Mouse (Mus musculus): Measurements from ENCODE around the gene Trpm4.

Gene Trpm4

GRCm38 (mm10) chr7:45312686-45313453 is 20.7 kb downstream of the Trpm4 start:
- no peak for DNase-seq (ENCODE audit: low read depth, low spot score)

DNA sequence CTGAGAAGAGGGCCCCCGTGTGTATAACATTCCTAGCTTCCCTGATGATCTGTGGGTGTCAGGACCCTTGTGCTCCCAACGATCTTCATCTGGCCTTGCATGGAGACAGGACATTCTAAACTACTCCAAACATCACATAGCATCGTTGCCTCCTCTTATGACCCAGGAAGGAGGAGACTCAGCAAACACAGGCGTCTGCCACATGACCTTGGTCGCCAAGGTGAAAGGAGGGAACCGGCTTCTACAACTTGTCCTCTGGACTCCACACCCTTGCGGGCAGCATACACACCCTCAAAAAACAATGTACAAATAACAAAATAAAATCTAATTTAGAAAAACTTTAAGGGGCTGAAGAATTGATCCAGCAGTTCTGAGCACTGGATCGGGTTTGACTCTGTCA is 21.6 kb downstream of the Trpm4 start:
- no peak for DNase-seq (ENCODE audit: low read depth, low spot score)

DNA sequence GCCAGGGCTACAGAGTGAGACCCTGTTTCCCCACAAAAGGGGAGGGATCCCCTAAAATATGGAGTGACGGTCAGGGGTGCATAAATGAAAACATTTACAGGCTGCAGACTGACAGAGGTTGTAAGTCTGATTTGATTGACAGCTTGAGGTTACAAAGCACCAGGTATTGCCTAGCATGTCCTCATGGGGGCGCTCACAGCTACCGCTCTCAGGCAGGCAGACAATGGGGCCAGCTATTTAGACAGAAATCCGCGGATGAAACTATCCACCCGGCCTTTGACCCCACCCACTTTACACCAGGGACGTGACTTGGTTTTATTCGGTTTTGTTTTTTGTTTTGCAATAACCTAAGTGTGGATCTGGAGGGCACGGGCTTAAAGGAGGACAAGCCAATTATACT is 24.1 kb downstream of the Trpm4 start:
- DNase-seq (ENCODE audit: low read depth, low spot score): no peak

DNA sequence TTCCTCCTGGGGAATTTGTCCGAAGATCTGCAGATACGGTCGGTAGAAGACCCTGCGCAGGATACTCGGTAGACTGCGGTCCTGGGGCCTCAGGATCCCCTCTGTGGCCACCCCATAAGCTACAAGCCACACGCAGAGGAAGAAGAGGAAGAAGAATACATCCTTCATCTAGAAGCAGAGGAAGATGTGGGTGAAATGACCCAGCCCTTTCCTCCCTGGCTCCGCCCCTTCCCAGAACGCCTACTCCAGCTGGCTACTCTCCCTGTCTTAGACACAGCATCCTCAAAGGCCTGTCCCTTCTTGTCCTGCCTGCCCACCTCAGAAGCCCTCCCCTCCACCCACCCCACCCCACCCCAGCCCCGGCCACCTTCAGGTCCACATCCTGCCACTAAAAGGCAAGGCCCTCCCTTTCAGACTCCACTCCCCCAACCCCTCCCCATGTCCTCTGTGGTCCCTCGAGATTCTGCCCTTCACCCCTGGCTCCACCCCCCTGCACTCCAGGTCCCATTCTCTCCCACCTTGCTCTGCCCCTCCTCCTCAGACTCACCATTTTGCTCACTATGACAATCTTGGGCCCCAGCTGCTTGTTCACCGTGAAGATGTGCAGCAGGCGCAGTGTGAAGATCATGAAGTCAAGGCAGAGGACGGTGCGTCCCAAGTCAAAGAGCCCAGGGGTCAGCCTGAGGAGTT is 24.9 kb downstream of the Trpm4 start:
- no peak for DNase-seq (ENCODE audit: low read depth, low spot score)

DNA sequence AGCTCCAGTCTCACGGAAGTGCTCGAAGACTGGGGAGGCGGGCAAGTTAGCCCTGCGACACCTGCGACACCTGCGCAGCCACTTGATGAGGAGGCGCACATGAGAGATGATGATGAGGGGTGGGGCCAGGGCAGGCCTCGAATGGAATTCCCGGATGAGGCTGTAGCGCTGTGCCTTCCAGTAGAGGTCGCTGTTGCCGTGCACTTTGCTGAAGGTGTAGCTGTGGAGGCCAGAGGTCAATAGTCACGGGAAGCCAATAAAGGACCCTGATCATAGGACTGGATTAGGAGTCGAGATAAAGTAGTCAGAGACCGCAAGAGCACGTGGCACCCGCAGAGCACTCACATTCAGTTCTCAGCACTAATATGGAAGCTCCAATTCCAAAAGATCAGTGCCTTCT is 28.3 kb downstream of the Trpm4 start:
- DNase-seq (ENCODE audit: low read depth, low spot score): no peak

- no peak for DNase-seq (ENCODE audit: low read depth, low spot score)
Measured at GRCm38 (mm10) chr7:45304869-45305268, 28.7 kb downstream of the Trpm4 start.

GRCm38 (mm10) chr7:45302626-45303025 is 31.0 kb downstream of the Trpm4 start:
- DNase-seq (ENCODE audit: low read depth, low spot score): no peak

DNA sequence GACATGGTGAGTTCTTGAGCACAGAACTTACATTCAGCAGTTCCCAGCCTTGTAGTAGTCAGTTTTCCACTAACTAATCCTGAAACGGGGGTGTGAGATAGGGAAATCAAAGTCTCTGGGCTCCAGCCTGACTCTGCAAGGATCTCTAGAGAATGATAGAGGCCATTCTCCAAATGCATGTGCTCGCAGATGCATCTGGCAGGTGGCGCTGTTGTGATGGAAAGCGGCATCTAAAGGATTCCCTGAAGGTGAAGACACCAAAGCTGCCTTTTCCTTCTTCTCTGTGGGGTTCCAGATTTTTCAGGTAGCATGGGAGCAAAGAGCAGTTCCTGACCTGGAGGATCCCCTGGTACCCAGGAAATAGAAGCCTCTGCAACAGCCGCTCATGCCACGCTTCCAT is 33.3 kb downstream of the Trpm4 start:
- peak; percentile 46 for DNase-seq (ENCODE audit: low read depth, low spot score)

DNA sequence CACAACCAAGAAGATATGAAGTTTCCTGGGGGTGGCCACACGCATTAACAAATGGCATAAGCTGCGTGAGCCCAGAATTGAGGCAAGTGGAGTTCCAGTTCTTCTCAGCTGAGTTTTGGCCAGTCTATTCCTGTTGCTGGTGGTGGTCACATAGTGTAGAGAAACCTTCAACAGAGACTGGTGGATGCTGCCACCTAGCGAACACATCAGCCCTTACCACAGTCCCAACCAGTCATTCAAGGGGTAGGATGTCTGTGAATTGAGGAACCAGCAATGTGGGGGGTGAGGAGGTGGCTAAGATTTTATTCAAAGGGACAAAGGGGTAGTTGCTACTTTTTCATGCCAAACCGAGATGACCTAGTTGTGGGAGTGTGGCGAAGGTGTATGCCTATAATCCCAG is 33.8 kb downstream of the Trpm4 start:
- peak; percentile 52 for DNase-seq (ENCODE audit: low read depth, low spot score)

- DNase-seq (ENCODE audit: low read depth, low spot score): no peak
Measured at GRCm38 (mm10) chr7:45297563-45297962, 36.0 kb downstream of the Trpm4 start.

GRCm38 (mm10) chr7:45296626-45297025 is 37.0 kb downstream of the Trpm4 start:
- DNase-seq (ENCODE audit: low read depth, low spot score): no peak

GRCm38 (mm10) chr7:45286486-45286885 is 47.1 kb downstream of the Trpm4 start:
- DNase-seq (ENCODE audit: low read depth, low spot score): no peak

- no peak for DNase-seq (ENCODE audit: low read depth, low spot score)
Measured at GRCm38 (mm10) chr7:45277136-45277760, 56.3 kb downstream of the Trpm4 start, which contains the start of gene Slc6a21. TSS of gene Slc6a21 (plus strand) at chr7:45277513.

DNA sequence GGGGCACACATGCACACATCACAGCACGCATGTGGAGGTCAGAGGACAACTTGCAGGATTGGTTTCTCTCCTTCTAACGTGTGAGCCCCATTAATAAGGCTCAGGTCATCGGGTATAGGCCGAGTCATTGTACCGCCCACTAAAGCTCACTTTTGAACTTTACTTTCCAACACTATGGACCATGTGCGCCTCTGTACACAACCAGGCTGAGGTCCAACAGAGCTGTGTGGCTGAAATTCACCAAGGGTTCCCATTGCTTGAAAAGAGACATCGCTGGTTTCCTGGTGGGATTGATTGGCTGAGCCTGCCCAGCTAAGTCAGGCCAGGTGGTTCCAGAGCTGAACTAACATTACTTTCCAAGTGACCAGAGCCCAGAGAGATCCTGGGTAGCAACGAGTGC is 59.9 kb downstream of the Trpm4 start:
- no peak for DNase-seq (ENCODE audit: low read depth, low spot score)

DNA sequence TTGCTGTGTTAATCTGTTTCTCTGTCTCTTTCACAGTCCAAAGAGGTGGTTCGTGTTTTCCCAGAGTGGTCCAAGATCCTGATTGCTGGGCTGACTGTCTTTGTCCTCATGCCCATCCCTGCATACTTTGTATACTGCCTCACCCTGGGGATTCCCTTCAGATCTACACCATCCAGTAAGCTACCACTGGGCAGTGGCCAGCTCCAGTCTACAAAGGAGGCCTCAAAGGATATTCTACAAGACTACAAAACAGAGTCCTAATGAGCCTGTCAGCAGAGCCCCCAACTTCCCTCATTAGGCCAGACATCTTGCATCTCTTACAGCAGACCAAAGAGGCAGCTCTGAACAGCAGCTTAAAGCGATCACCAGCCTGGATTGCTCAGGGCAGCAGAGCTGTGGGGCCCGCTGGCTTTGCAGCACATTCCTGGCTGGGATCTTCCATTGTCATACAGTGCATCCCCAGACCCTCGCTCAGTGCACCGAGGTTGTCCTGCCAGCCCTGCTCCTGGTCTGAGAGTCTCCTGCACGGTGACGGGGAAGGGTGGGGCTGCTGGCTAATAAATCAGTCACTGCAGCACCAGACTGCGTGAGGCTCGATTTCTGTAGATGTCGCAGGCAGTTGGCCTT is 60.7 kb downstream of the Trpm4 start:
- no peak for DNase-seq (ENCODE audit: low read depth, low spot score)

DNA sequence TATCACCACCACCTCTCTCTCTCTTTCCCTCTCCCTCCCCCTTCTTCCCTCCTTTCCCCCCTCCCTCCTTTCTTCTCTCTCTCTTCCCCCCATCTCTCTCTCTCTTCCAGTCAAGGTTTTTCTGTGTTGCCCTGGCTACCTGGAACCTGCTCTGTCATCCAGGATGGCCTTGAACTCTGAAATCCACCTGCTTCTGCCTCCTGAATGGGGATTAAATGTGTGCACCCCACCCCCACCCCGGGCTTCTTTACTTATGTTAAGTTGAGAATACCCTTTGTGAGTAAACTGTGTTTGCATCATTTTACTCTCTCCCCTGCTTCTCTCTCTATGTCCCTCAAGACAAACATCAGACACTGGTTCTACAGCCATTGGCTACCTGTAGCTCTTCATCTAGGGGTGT is 68.1 kb downstream of the Trpm4 start:
- DNase-seq (ENCODE audit: low read depth, low spot score): no peak

DNA sequence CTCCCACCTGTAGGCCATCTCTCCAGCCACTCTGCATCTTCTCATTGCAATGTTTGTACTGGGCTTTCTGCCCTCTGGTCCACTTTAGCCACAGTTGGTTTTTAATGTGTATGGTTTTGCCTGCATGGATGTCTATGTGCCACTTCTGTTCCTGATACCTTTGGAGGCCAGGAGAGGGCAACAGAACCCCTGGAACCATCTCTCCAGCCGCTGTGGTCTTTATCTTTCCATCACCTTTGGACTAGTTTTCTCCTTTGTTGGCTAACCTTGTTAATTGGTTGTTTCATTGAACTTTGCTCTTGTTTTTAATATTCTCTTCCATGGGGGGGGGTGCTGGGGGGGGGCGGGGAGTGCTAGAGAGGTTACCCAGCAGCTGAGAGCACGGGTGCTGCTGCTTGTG is 69.2 kb downstream of the Trpm4 start:
- DNase-seq (ENCODE audit: low read depth, low spot score): no peak

DNA sequence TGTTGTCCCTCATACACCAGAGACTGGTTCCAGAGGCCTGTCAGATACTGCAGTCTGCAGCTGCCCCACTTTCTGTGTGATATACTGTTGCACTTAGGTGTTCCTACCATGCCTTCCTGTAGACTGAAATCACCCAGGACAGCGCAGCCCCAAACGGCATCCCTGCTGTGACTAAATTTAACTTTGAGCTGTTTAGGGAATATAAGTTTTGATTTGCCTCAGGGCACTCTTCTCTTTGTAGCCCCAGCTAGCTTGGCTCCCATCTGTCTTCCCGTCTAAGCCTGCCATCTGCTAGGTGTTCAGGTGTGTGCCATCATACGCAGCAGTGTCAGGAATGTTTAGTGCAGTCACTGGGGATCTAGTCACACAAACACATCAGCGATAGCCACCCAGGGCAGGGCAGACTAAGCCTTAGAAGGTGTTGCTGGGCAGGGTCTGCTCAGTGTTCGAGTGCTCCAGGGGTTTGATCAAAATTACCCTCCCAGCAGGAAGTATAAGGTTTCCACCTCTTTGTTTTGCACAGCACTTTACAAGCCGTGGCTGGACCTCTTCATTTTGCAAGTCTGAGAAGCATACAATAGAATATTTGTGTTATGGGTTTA is 70.5 kb downstream of the Trpm4 start:
- DNase-seq (ENCODE audit: low read depth, low spot score): no peak

GRCm38 (mm10) chr7:45262266-45262665 is 71.3 kb downstream of the Trpm4 start:
- DNase-seq (ENCODE audit: low read depth, low spot score): no peak

DNA sequence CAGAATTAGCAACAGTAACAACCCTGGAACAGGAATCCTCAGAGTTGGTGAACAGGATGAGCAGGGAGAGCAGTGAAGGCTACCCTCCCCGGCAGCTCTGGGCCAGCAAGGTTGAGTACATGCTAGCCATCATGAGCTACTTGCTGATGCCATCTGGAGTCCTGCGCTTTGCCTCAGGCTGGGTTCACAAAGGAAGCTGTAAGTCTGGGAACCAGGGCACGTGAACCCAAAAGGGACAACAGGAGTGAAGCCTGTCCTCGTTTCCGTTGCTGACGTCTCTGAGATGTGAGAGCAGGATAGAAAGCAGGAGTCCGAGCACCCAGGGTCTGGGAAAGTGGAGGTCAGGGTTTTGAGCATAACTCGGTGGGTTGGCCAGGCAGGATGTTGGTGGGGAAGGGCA is 74.3 kb downstream of the Trpm4 start:
- DNase-seq (ENCODE audit: low read depth, low spot score): no peak

DNA sequence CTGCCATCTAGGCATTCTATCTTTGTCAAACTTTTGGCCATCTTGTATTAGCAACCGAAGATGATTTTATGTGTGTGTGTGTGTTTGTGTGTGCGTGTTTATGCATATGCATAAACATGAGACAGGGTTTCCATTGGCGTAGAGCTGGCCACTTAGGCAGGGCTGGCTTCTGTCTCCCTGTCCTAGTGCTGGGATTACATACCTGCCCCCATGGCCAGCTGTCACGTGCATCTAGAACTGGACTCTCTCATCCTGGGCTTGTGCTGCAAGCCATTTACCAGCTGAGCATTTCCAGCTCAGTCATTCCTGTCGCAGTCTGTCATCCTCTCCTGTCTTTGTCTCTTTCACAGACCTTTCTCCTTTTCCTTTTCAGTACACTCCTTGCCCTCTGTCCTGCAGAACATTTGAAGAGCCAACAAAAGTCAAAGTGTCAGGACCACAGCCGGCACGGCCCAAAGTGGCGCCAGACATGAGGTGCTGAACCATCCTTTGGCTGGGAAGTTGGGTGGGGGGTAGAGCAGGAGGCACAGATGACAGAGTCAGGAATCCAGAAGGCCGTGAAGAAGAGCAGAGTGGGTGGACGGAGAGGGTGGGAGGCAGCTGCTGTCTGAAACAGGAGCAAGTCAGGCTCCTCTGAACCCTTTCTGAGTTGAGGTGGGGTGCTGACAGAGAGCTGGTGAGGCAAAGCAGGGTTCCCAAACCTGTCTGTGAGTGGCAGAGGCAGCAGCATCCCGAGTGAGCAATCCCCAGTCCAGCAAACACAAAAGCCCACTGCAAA is 76.3 kb downstream of the Trpm4 start:
- no peak for DNase-seq (ENCODE audit: low read depth, low spot score)
